Mouse (Mus musculus) olfactory bulb, adult 2 months (tissue): ENCODE data around the gene Ctdspl. TPM values are rescaled to one million over a fixed set of nuclear protein-coding genes. Genes with fewer than 3 reads are reported as not detected.

Experiments
- H3K27ac ChIP-seq: fragments of 200-500 bp; 2 replicates; pipeline ENCODE4 v1.5.1; 2012; ENCODE audit warnings: low read depth, low read length; ENCODE audit not compliant: insufficient read depth
- H3K4me1 ChIP-seq: fragments of 200-500 bp; 2 replicates; pipeline ENCODE4 v1.6.1; 2012; ENCODE audit warnings: low read length; ENCODE audit not compliant: control insufficient read depth, insufficient read depth
- H3K4me3 ChIP-seq: fragments of 200-500 bp; 2 replicates; pipeline ENCODE4 v1.5.1; 2012; ENCODE audit warnings: mild to moderate bottlenecking, low read depth, low read length, moderate library complexity; ENCODE audit not compliant: insufficient read depth
- CTCF ChIP-seq: fragments of 200-500 bp; IDR thresholded peaks from 2 replicates; pipeline ENCODE4 v1.5.1; 2012; ENCODE audit warnings: low read depth, mild to moderate bottlenecking, low read length, moderate library complexity; ENCODE audit not compliant: insufficient read depth
- POLR2A ChIP-seq: fragments of 200-500 bp; IDR thresholded peaks from 2 replicates; pipeline ENCODE4 v1.6.1; 2012; ENCODE audit warnings: mild to moderate bottlenecking, low read depth, low read length, moderate library complexity; ENCODE audit not compliant: insufficient read depth
- WGBS: fragments of 180-500 bp; shearing (Covaris S2); methylation state at CpG from one replicate; pipeline ENCODE4 v1.1.7; 2018; 5-methylcytosine and 5-hydroxymethylcytosine counted together
- polyA plus RNA-seq: library from polyadenylated mRNA; stranded (reverse); fragments of >200 nt; gene quantifications from 2 replicates; pipeline ENCODE4 v1.2.4, GENCODE M21; 2012; ENCODE audit warnings: low replicate concordance; ENCODE audit not compliant: missing spikeins, insufficient read depth, insufficient read length

Gene Ctdspl
- polyA plus RNA-seq, 1 experiment = not detected

- no peak for TF ChIP-seq CTCF
- TF ChIP-seq POLR2A = no peak
- 89% methylated on average over 7 of the region's 7 CpGs for WGBS
- Histone ChIP-seq H3K4me3 (no peak overlapping the region), H3K27ac (no peak overlapping the region), H3K4me1 (peaks cover 11% of the 10 kb centered on the region)
These were observed 99.6 kb downstream of the Ctdspl start for GRCm38 (mm10) chr9:119025832-119026331.

GRCm38 (mm10) chr9:119027337-119027736 lies 101.1 kb downstream of the Ctdspl start:
- 74% methylated on average over 7 of the region's 7 CpGs for WGBS
- Histone ChIP-seq H3K27ac (no peak overlapping the region), H3K4me3 (no peak overlapping the region), H3K4me1 (peaks cover 21% of the 10 kb centered on the region)
- no peak for TF ChIP-seq CTCF
- TF ChIP-seq POLR2A = no peak

GRCm38 (mm10) chr9:119028226-119029195 lies 102.3 kb downstream of the Ctdspl start:
- no peak for TF ChIP-seq POLR2A
- TF ChIP-seq CTCF = no peak
- 92% methylated on average over 27 of the region's 27 CpGs for WGBS

DNA sequence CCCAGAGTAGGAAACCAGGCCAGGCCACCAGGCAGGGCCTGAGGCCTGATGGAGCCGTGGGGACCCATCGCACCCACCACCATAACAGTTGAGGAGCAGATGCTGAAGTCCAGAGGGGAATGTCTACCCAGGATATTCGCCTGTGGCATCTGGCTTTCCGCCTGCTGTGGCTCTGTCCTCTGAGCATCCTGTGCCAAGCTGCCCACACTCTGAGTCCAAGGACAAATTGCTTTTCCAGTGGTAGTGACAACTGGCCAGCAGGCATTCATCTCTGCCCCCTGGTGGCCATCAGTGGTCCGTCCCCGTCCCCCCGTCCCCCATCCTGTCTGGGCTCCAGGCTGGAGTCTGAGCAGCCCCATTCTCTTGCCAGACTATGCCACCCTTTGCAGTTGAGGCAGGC lies 103.3 kb downstream of the Ctdspl start:
- Histone ChIP-seq H3K4me1 (peaks cover 43% of the 10 kb centered on the region), H3K4me3 (no peak overlapping the region), H3K27ac (no peak overlapping the region)
- WGBS = 50% methylated on average over 7 of the region's 7 CpGs
- TF ChIP-seq CTCF (peak; percentile 46; the same call in 1 of the 2 replicates), POLR2A (no peak)

More at GRCm38 (mm10) chr9:119028226-119029195, 102.3 kb downstream of the Ctdspl start:
- Histone ChIP-seq H3K27ac (no peak overlapping the region), H3K4me1 (peaks cover 33% of the 10 kb centered on the region), H3K4me3 (no peak overlapping the region)

GRCm38 (mm10) chr9:119031038-119031437 lies 104.8 kb downstream of the Ctdspl start:
- WGBS = 84% methylated on average over 4 of the region's 4 CpGs
- H3K4me3 ChIP-seq = no peak overlapping the region
- H3K4me1 ChIP-seq = peaks cover 55% of the 10 kb centered on the region
- no peak for TF ChIP-seq POLR2A
- no peak overlapping the region for H3K27ac ChIP-seq

- Histone ChIP-seq H3K4me3 (no peak overlapping the region), H3K27ac (peak overlapping the region; percentile 96), H3K4me1 (peaks cover 62% of the 10 kb centered on the region)
- TF ChIP-seq CTCF = no peak
- no peak for TF ChIP-seq POLR2A
- WGBS = 73% methylated on average over 14 of the region's 14 CpGs
These were observed 105.5 kb downstream of the Ctdspl start for GRCm38 (mm10) chr9:119031772-119032171.

GRCm38 (mm10) chr9:119032538-119032937 lies 106.3 kb downstream of the Ctdspl start:
- TF ChIP-seq CTCF (no peak), POLR2A (no peak)
- peaks cover 67% of the 10 kb centered on the region for H3K4me1 ChIP-seq
- peak overlapping the region; percentile 96 for H3K27ac ChIP-seq
- H3K4me3 ChIP-seq = no peak overlapping the region
- WGBS = 18% methylated on average over 9 of the region's 9 CpGs

GRCm38 (mm10) chr9:119033111-119033921 lies 107.1 kb downstream of the Ctdspl start:
- 41% methylated on average over 19 of the region's 19 CpGs for WGBS
- Histone ChIP-seq H3K4me3 (no peak overlapping the region), H3K4me1 (peaks cover 72% of the 10 kb centered on the region), H3K27ac (peak overlapping the region; percentile 96)
- no peak for TF ChIP-seq CTCF
- TF ChIP-seq POLR2A = no peak
